Mouse (Mus musculus) myocyte (in vitro differentiated cells): ENCODE measurements at regions not wholly inside any gene's neighbourhood (a gene's known extent, or its start where the extent isn't known, plus 50 kb on each side); places are given as distances from the start of the nearest gene placed in this dataset.

Source experiments
- H3K27me3 ChIP-seq: one replicate; pipeline ENCODE4 v1.6.1; 2011; ENCODE audit not compliant: control insufficient read depth, insufficient read depth, insufficient read length
- H3K36me3 ChIP-seq: one replicate; pipeline ENCODE4 v1.6.1; 2011; ENCODE audit not compliant: control insufficient read depth, insufficient read depth
- H3K4me2 ChIP-seq: one replicate; pipeline ENCODE4 v1.6.1; 2011; ENCODE audit warnings: low read depth, control low read depth
- H3K4me3 ChIP-seq: one replicate; pipeline ENCODE4 v1.5.1; 2011; ENCODE audit warnings: mild to moderate bottlenecking, control low read depth, moderate library complexity
- H3K79me2 ChIP-seq: one replicate; pipeline ENCODE4 v1.6.1; 2011; ENCODE audit not compliant: control insufficient read depth, insufficient read depth
- H3ac ChIP-seq: one replicate; pipeline ENCODE4 v1.6.1; 2011; ENCODE audit not compliant: control insufficient read depth, insufficient read length
- CEBPB ChIP-seq: IDR thresholded peaks from 2 replicates; pipeline ENCODE4 v1.6.1; 2011; ENCODE audit warnings: mild to moderate bottlenecking, moderate library complexity; ENCODE audit not compliant: poor library complexity, insufficient read depth, severe bottlenecking
- E2F4 ChIP-seq: IDR thresholded peaks from one replicate; pipeline ENCODE4 v1.6.1; 2011; ENCODE audit warnings: mild to moderate bottlenecking, control low read depth, moderate library complexity; ENCODE audit not compliant: insufficient read depth
- MAX ChIP-seq: IDR thresholded peaks from one replicate; pipeline ENCODE4 v1.6.1; 2011; ENCODE audit warnings: low read depth, mild to moderate bottlenecking, control low read depth
- MYOD1 ChIP-seq, 3 experiments: IDR thresholded peaks; one replicate each; pipeline ENCODE4 v1.6.1; 2011; ENCODE audit warnings: control low read depth in 2 of 3, low read depth in 2 of 3, mild to moderate bottlenecking in 2 of 3, moderate library complexity in 1 of 3; ENCODE audit not compliant: insufficient read length in 2 of 3, control insufficient read depth in 1 of 3
- MYOG ChIP-seq, 3 experiments: IDR thresholded peaks; one replicate each; pipeline ENCODE4 v1.6.1; 2011; ENCODE audit warnings: control low read depth in 2 of 3, low read depth in 2 of 3, mild to moderate bottlenecking in 2 of 3; ENCODE audit not compliant: insufficient read length in 2 of 3, control insufficient read depth in 1 of 3, insufficient read depth in 1 of 3
- POLR2A ChIP-seq: IDR thresholded peaks from one replicate; pipeline ENCODE4 v1.6.1; 2011; ENCODE audit warnings: low read depth, mild to moderate bottlenecking, control low read depth, moderate library complexity; ENCODE audit not compliant: insufficient read length
- POLR2AphosphoS2 ChIP-seq: IDR thresholded peaks from one replicate; pipeline ENCODE4 v1.6.1; 2011; ENCODE audit warnings: low read depth, control low read depth; ENCODE audit not compliant: insufficient read length
- REST ChIP-seq: IDR thresholded peaks from one replicate; pipeline ENCODE4 v1.6.1; 2011; ENCODE audit warnings: mild to moderate bottlenecking, control low read depth, moderate library complexity; ENCODE audit not compliant: insufficient read depth, insufficient read length
- SRF ChIP-seq: IDR thresholded peaks from one replicate; pipeline ENCODE4 v1.6.1; 2011; ENCODE audit warnings: low read depth; ENCODE audit not compliant: control insufficient read depth, insufficient read length
- TCF12 ChIP-seq: IDR thresholded peaks from one replicate; pipeline ENCODE4 v1.6.1; 2011; ENCODE audit warnings: mild to moderate bottlenecking, control low read depth; ENCODE audit not compliant: poor library complexity, insufficient read depth, severe bottlenecking
- TCF3 ChIP-seq: IDR thresholded peaks from one replicate; pipeline ENCODE4 v1.6.1; 2011; ENCODE audit warnings: low read depth, control low read depth; ENCODE audit not compliant: insufficient read length
- USF1 ChIP-seq: IDR thresholded peaks from one replicate; pipeline ENCODE4 v1.6.1; 2011; ENCODE audit warnings: low read depth, mild to moderate bottlenecking, control low read depth, moderate library complexity

DNA sequence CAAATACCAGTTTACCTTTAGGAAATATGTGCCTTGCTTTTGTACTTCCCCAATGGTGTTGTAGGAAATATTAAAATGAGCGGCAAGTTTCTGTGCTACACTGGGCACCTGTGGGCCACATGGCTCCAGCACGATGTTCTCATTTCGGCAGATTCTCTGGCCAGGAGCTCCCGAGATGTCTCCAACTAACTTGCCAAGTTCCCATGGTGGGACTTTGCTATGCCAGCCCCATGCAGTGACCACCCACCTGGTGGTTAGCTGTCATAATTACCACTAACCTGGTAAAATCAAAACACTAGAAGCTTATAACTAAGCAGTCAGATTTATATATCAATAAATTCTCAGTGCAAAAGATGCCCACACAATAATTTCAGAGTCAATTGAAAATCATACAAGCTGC is 1777.5 kb upstream of the Slc10a2 start:
- Histone ChIP-seq H3K4me2 (no peak overlapping the region), H3ac (no peak overlapping the region), H3K36me3 (no peaks in the 10 kb centered on the region), H3K4me3 (no peak overlapping the region), H3K79me2 (no peaks in the 10 kb centered on the region), H3K27me3 (no peaks in the 10 kb centered on the region)
- no peak for TF ChIP-seq POLR2A
- TF ChIP-seq TCF12, result no peak
- TF ChIP-seq E2F4, result no peak
- no peak for TF ChIP-seq TCF3
- TF ChIP-seq SRF, result no peak
- no peak for TF ChIP-seq CEBPB
- no peak for TF ChIP-seq REST
- no peak for TF ChIP-seq MYOG (IDR thresholded peaks at IDR 0.05; ENCODE audit: control insufficient read depth in 1 of 3, insufficient read depth in 1 of 3, insufficient read length in 2 of 3, low read depth in 2 of 3)
- no peak for TF ChIP-seq USF1
- no peak for TF ChIP-seq MAX
- no peak for TF ChIP-seq POLR2AphosphoS2
- no peak for TF ChIP-seq MYOD1 (IDR thresholded peaks at IDR 0.05; ENCODE audit: control insufficient read depth in 1 of 3, insufficient read length in 2 of 3, low read depth in 2 of 3)
